Mouse (Mus musculus): ENCODE measurements around the gene Rhoa. TPM values are rescaled to one million over a fixed set of nuclear protein-coding genes. Genes with fewer than 3 reads are reported as not detected.

Gene Rhoa
- 120 and 154 TPM in 2 replicates for polyA plus RNA-seq (2012)

- no peak for TF ChIP-seq GATA1 (IDR thresholded peaks at IDR 0.05; ENCODE audit: low read length)
Measured at GRCm38 (mm10) chr9:108305629-108306520, at the start of gene Rhoa, which contains the start of gene Tcta. TSS of gene Rhoa (plus strand) at chr9:108306129. TSS of gene Tcta (minus strand) at chr9:108306160.

- TF ChIP-seq GATA1 (IDR thresholded peaks at IDR 0.05; ENCODE audit: low read length): no peak
Measured at GRCm38 (mm10) chr9:108260526-108260925, 45.4 kb upstream of the Rhoa start.

GRCm38 (mm10) chr9:108261865-108262264, 44.1 kb upstream of the Rhoa start:
- TF ChIP-seq GATA1 (IDR thresholded peaks at IDR 0.05; ENCODE audit: low read length): no peak

GRCm38 (mm10) chr9:108262494-108263049, 43.4 kb upstream of the Rhoa start:
- no peak for TF ChIP-seq GATA1 (IDR thresholded peaks at IDR 0.05; ENCODE audit: low read length)

GRCm38 (mm10) chr9:108263131-108263681, 42.7 kb upstream of the Rhoa start:
- TF ChIP-seq GATA1 (IDR thresholded peaks at IDR 0.05; ENCODE audit: low read length): no peak

- no peak for TF ChIP-seq GATA1 (IDR thresholded peaks at IDR 0.05; ENCODE audit: low read length)
Measured at GRCm38 (mm10) chr9:108263690-108264190, 42.2 kb upstream of the Rhoa start, which contains the start of gene Dag1. TSS of gene Dag1 (minus strand) at chr9:108263958.

GRCm38 (mm10) chr9:108264191-108264921, 41.6 kb upstream of the Rhoa start:
- no peak for TF ChIP-seq GATA1 (IDR thresholded peaks at IDR 0.05; ENCODE audit: low read length)

- TF ChIP-seq GATA1 (IDR thresholded peaks at IDR 0.05; ENCODE audit: low read length): no peak
Measured at GRCm38 (mm10) chr9:108266261-108266935, 39.5 kb upstream of the Rhoa start.

GRCm38 (mm10) chr9:108267691-108268090, 38.2 kb upstream of the Rhoa start:
- no peak for TF ChIP-seq GATA1 (IDR thresholded peaks at IDR 0.05; ENCODE audit: low read length)

GRCm38 (mm10) chr9:108271941-108272340, 34.0 kb upstream of the Rhoa start:
- TF ChIP-seq GATA1 (IDR thresholded peaks at IDR 0.05; ENCODE audit: low read length): no peak

- TF ChIP-seq GATA1 (IDR thresholded peaks at IDR 0.05; ENCODE audit: low read length): no peak
Measured at GRCm38 (mm10) chr9:108272691-108273090, 33.2 kb upstream of the Rhoa start.

GRCm38 (mm10) chr9:108273485-108273884, 32.4 kb upstream of the Rhoa start:
- TF ChIP-seq GATA1 (IDR thresholded peaks at IDR 0.05; ENCODE audit: low read length): no peak

GRCm38 (mm10) chr9:108274476-108275330, 31.2 kb upstream of the Rhoa start:
- TF ChIP-seq GATA1 (IDR thresholded peaks at IDR 0.05; ENCODE audit: low read length): no peak

- TF ChIP-seq GATA1 (IDR thresholded peaks at IDR 0.05; ENCODE audit: low read length): no peak
Measured at GRCm38 (mm10) chr9:108275331-108275659, 30.6 kb upstream of the Rhoa start.

Data from G1E-ER4 (cell line).